Mouse (Mus musculus): Measurements from ENCODE around the gene Dph5. TPM values are rescaled to one million over a fixed set of nuclear protein-coding genes. Genes with fewer than 3 reads are reported as not detected.
"Not testable (repeated sequence)": the region's sequence is repeated elsewhere in the genome, so short reads cannot be mapped to it uniquely, and the experiment has no call there.

Dph5 gene
- polyA plus RNA-seq, 1 experiment from 2014 or later, result 15.4 TPM

GRCm38 (mm10) chr3:115858822-115859221 is 28.8 kb upstream of the Dph5 start:
- H3K4me3 ChIP-seq (replicated peaks), result no peak overlapping the region
- 69% methylated on average over 3 of the region's 3 CpGs for WGBS (ENCODE audit: insufficient replicate concordance)
- H3K27ac ChIP-seq (replicated peaks), result no peak overlapping the region
- no peak for ATAC-seq (ENCODE audit: insufficient read depth)
- H3K4me2 ChIP-seq, result no peak overlapping the region
- no peak overlapping the region for H3K9ac ChIP-seq
- H3K4me1 ChIP-seq (replicated peaks), result 0 out of 2 replicates have a peak, but pooled peaks cover 5% of the 10 kb centered on the region
- no peaks in the 10 kb centered on the region for H3K27me3 ChIP-seq
- H3K9me3 ChIP-seq (replicated peaks), result no peaks in the 10 kb centered on the region
- H3K36me3 ChIP-seq (replicated peaks), result no peaks in the 10 kb centered on the region

- H3K4me1 ChIP-seq (replicated peaks); H3K4me3 ChIP-seq (replicated peaks): not testable (repeated sequence)
- 33% methylated on average over 1 of the region's 1 CpGs for WGBS (ENCODE audit: insufficient replicate concordance)
Measured at GRCm38 (mm10) chr3:115860780-115861179, 26.9 kb upstream of the Dph5 start.

GRCm38 (mm10) chr3:115863487-115863886 is 24.1 kb upstream of the Dph5 start:
- Histone ChIP-seq H3K9me3 (replicated peaks) (no peaks in the 10 kb centered on the region), H3K27me3 (no peaks in the 10 kb centered on the region), H3K9ac (no peak overlapping the region), H3K4me2 (no peak overlapping the region), H3K27ac (replicated peaks) (no peak overlapping the region), H3K4me3 (replicated peaks) (no peak overlapping the region), H3K4me1 (replicated peaks) (0 out of 2 replicates have a peak, but pooled peaks cover 5% of the 10 kb centered on the region), H3K36me3 (replicated peaks) (no peaks in the 10 kb centered on the region)
- ATAC-seq (ENCODE audit: insufficient read depth), result no peak
- 70% methylated on average over 4 of the region's 4 CpGs for WGBS (ENCODE audit: insufficient replicate concordance)

More at GRCm38 (mm10) chr3:115860780-115861179, 26.9 kb upstream of the Dph5 start:
- not testable (repeated sequence) for H3K27ac ChIP-seq (replicated peaks); H3K9ac ChIP-seq; ATAC-seq (ENCODE audit: insufficient read depth); H3K4me2 ChIP-seq; H3K9me3 ChIP-seq (replicated peaks); H3K27me3 ChIP-seq; H3K36me3 ChIP-seq (replicated peaks)

- Histone ChIP-seq H3K9me3 (replicated peaks) (no peaks in the 10 kb centered on the region), H3K4me3 (replicated peaks) (no peak overlapping the region), H3K36me3 (replicated peaks) (no peaks in the 10 kb centered on the region), H3K27ac (replicated peaks) (no peak overlapping the region), H3K9ac (no peak overlapping the region), H3K27me3 (no peaks in the 10 kb centered on the region), H3K4me1 (replicated peaks) (peaks cover 9% of the 10 kb centered on the region; the same call in 1 of the 2 replicates), H3K4me2 (no peak overlapping the region)
- ATAC-seq (ENCODE audit: insufficient read depth), result no peak
- 76% methylated on average over 4 of the region's 4 CpGs for WGBS (ENCODE audit: insufficient replicate concordance)
Measured at GRCm38 (mm10) chr3:115867150-115867549, 20.5 kb upstream of the Dph5 start.

- ATAC-seq (ENCODE audit: insufficient read depth), result no peak
- Histone ChIP-seq H3K4me2 (no peak overlapping the region), H3K27me3 (no peaks in the 10 kb centered on the region), H3K9ac (no peak overlapping the region), H3K4me3 (replicated peaks) (no peak overlapping the region), H3K27ac (replicated peaks) (no peak overlapping the region), H3K4me1 (replicated peaks) (peaks cover 6% of the 10 kb centered on the region; the same call in 1 of the 2 replicates), H3K36me3 (replicated peaks) (no peaks in the 10 kb centered on the region), H3K9me3 (replicated peaks) (no peaks in the 10 kb centered on the region)
- 33% methylated on average over 1 of the region's 1 CpGs for WGBS (ENCODE audit: insufficient replicate concordance)
Measured at GRCm38 (mm10) chr3:115867901-115868300, 19.7 kb upstream of the Dph5 start.

- Histone ChIP-seq H3K4me1 (replicated peaks) (peaks cover 3% of the 10 kb centered on the region; the same call in 1 of the 2 replicates), H3K36me3 (replicated peaks) (no peaks in the 10 kb centered on the region), H3K9ac (no peak overlapping the region), H3K27me3 (no peaks in the 10 kb centered on the region), H3K9me3 (replicated peaks) (no peaks in the 10 kb centered on the region), H3K27ac (replicated peaks) (no peak overlapping the region), H3K4me3 (replicated peaks) (no peak overlapping the region), H3K4me2 (no peak overlapping the region)
- WGBS (ENCODE audit: insufficient replicate concordance), result 15% methylated on average over 2 of the region's 2 CpGs
- peak; percentile 73 for ATAC-seq (ENCODE audit: insufficient read depth)
Measured at GRCm38 (mm10) chr3:115869360-115869759, 18.3 kb upstream of the Dph5 start.

GRCm38 (mm10) chr3:115875551-115875950 is 12.1 kb upstream of the Dph5 start:
- Histone ChIP-seq H3K36me3 (replicated peaks) (no peaks in the 10 kb centered on the region), H3K27ac (replicated peaks) (no peak overlapping the region), H3K4me2 (no peak overlapping the region), H3K27me3 (no peaks in the 10 kb centered on the region), H3K9me3 (replicated peaks) (no peaks in the 10 kb centered on the region), H3K4me3 (replicated peaks) (no peak overlapping the region), H3K9ac (no peak overlapping the region), H3K4me1 (replicated peaks) (no peaks in the 10 kb centered on the region)
- ATAC-seq (ENCODE audit: insufficient read depth), result no peak
- 71% methylated on average over 6 of the region's 6 CpGs for WGBS (ENCODE audit: insufficient replicate concordance)

- 76% methylated on average over 1 of the region's 1 CpGs for WGBS (ENCODE audit: insufficient replicate concordance)
- H3K9me3 ChIP-seq (replicated peaks), result no peaks in the 10 kb centered on the region
- H3K27me3 ChIP-seq, result no peaks in the 10 kb centered on the region
- no peaks in the 10 kb centered on the region for H3K4me1 ChIP-seq (replicated peaks)
- H3K4me2 ChIP-seq, result no peak overlapping the region
- no peak overlapping the region for H3K9ac ChIP-seq
- H3K36me3 ChIP-seq (replicated peaks), result no peaks in the 10 kb centered on the region
- no peak overlapping the region for H3K4me3 ChIP-seq (replicated peaks)
- H3K27ac ChIP-seq (replicated peaks), result no peak overlapping the region
- ATAC-seq (ENCODE audit: insufficient read depth), result no peak
Measured at GRCm38 (mm10) chr3:115877133-115877532, 10.5 kb upstream of the Dph5 start.

- no peak overlapping the region for H3K4me3 ChIP-seq (replicated peaks)
- no peaks in the 10 kb centered on the region for H3K9me3 ChIP-seq (replicated peaks)
- H3K4me1 ChIP-seq (replicated peaks), result peaks cover 12% of the 10 kb centered on the region
- H3K36me3 ChIP-seq (replicated peaks), result no peaks in the 10 kb centered on the region
- H3K27me3 ChIP-seq, result no peaks in the 10 kb centered on the region
- no peak overlapping the region for H3K27ac ChIP-seq (replicated peaks)
- WGBS (ENCODE audit: insufficient replicate concordance), result 66% methylated on average over 1 of the region's 1 CpGs
- H3K4me2 ChIP-seq, result no peak overlapping the region
- H3K9ac ChIP-seq, result no peak overlapping the region
- ATAC-seq (ENCODE audit: insufficient read depth), result no peak
Measured at GRCm38 (mm10) chr3:115884086-115884485, 3.6 kb upstream of the Dph5 start.

GRCm38 (mm10) chr3:115888310-115889106 is 871 bp downstream of the Dph5 start:
- Histone ChIP-seq H3K4me1 (replicated peaks) (peaks cover 12% of the 10 kb centered on the region), H3K36me3 (replicated peaks) (peaks cover 6% of the 10 kb centered on the region; the same call in 1 of the 2 replicates), H3K4me2 (peak overlapping the region; percentile 82), H3K27ac (replicated peaks) (peak overlapping the region; percentile 73), H3K9me3 (replicated peaks) (no peaks in the 10 kb centered on the region), H3K4me3 (replicated peaks) (peak overlapping the region; percentile 88), H3K27me3 (no peaks in the 10 kb centered on the region), H3K9ac (peak overlapping the region; percentile 73)
- 3% methylated on average over 21 of the region's 21 CpGs for WGBS (ENCODE audit: insufficient replicate concordance)
- peak; percentile 47 for ATAC-seq (ENCODE audit: insufficient read depth)

GRCm38 (mm10) chr3:115892341-115892740 is 4.7 kb downstream of the Dph5 start:
- peaks cover 9% of the 10 kb centered on the region for H3K4me1 ChIP-seq (replicated peaks)
- no peaks in the 10 kb centered on the region for H3K27me3 ChIP-seq
- WGBS (ENCODE audit: insufficient replicate concordance), result 62% methylated on average over 4 of the region's 4 CpGs
- no peak for ATAC-seq (ENCODE audit: insufficient read depth)
- no peak overlapping the region for H3K27ac ChIP-seq (replicated peaks)
- H3K4me3 ChIP-seq (replicated peaks), result no peak overlapping the region
- H3K9ac ChIP-seq, result no peak overlapping the region
- no peak overlapping the region for H3K4me2 ChIP-seq
- no peaks in the 10 kb centered on the region for H3K9me3 ChIP-seq (replicated peaks)
- peaks cover 22% of the 10 kb centered on the region for H3K36me3 ChIP-seq (replicated peaks)
